Mouse (Mus musculus) ES-CJ7 (cell line): ENCODE data around the gene H2-DMb1.

Experiments
- DNase-seq: peaks from one replicate; pipeline ENCODE4 v3.0.0; 2011; ENCODE audit warnings: low read depth, low spot score

H2-DMb1 gene

DNA sequence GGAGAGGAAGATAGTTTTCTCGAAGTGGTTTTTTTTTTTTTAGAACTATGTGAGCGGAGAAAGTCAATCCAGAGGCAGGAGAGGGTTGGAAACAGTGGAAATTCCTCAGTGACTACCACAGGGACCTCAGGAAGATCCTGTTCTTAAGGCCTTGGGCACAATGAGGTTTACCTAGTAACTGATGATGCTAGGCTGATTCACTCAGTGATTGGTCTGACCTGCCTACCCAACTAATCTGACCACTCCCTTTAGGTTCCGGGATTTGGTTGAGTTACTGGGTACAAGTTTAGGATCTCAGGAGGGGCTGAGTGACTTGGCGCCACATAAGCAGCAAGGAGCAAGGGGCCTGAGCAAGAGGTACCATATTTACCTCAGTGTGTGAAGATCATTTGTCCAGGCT, at the start of gene H2-DMb1:
Gene H2-DMb1 (plus strand): TSS at position 150 of the 400 bp plus-strand sequence.
- DNase-seq: peak; percentile 71

DNA sequence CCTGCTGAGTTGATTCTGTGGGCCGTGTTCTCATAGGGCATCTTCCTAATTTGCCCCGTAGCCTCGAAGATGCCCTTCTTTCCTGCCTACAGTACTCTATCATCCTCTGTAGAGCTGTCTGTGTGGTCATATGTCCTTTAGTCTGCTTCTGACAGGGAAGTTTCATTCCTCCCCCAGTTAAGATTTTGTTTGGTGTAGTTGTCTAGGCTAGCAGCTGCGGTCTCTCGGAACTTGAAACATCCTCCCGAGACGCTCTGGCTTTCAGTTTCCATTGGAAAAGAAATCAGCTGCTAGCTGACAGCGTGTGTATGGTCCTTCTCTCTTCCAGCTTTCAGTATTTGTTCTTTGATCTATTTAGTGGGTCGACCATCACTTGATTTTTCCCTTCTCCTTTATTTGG, 48.1 kb upstream of the H2-DMb1 start:
- DNase-seq: no peak

DNA sequence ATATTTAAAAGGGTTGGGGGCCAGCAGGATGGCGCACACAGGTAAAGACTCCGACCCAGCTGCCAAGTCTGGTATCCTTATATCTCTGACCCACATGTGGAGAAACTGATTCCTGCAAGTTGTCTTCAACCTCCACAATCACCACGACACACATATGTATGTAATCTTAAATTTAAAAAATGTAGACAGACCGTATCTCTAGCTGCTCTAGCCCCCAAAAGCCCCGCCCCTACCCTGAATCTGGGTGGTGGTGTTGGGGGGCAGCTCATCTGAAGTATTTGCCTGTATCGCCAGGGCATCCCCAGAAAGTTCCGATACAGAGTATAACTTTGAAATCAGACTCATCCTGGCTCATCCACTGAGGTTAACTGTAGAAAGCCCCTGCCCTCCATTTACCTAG, 46.3 kb upstream of the H2-DMb1 start:
- no peak for DNase-seq

DNA sequence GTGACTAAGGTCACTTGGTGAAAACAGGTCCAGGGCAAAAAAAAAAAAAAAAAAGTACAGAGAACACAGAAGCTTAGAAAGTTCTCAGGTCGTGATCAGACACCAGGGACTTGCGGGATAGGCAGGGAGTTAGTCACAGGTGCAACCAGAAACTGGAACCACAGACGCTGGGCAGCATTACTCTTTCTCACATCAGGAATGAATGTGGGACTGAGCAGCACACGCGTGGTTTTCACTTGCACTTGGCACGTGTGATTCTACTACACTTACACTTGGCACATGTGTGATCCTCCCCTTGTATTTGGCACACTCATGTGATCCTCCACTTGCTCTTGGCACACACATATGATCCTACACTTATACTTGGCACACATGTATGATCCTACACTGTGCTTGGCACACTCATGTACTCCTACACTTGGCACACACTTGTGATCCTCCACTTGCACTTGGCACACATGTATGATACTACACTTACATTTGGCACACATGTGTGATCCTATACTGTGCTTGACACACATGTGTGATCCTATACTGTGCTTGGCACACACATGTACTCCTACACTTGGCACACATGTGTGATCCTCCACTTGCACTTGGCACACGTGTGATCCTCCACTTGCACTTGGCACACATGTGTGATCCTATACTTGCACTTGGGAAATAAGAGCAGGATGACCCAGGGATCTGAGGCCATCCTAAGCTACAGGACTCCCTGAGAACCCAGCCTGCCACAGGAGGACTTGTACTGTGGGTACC, 45.6 kb upstream of the H2-DMb1 start:
- DNase-seq: no peak

DNA sequence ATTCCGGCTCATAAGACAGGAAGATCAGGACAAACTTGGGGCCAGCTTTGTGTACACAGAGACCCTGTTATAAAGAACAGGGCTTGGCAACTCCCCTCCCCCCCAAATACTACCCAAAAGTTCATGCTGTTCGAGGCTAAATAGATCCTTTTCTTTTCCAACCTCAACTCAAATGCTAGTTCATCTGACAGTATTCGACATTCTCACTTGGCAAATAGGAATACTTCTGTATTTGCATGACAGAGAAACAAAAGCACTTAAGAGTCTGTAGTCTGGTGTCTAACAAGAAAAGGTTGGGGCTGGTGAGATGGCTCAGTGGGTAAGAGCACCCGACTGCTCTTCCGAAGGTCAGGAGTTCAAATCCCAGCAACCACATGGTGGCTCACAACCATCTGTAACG, 44.4 kb upstream of the H2-DMb1 start:
- no peak for DNase-seq

DNA sequence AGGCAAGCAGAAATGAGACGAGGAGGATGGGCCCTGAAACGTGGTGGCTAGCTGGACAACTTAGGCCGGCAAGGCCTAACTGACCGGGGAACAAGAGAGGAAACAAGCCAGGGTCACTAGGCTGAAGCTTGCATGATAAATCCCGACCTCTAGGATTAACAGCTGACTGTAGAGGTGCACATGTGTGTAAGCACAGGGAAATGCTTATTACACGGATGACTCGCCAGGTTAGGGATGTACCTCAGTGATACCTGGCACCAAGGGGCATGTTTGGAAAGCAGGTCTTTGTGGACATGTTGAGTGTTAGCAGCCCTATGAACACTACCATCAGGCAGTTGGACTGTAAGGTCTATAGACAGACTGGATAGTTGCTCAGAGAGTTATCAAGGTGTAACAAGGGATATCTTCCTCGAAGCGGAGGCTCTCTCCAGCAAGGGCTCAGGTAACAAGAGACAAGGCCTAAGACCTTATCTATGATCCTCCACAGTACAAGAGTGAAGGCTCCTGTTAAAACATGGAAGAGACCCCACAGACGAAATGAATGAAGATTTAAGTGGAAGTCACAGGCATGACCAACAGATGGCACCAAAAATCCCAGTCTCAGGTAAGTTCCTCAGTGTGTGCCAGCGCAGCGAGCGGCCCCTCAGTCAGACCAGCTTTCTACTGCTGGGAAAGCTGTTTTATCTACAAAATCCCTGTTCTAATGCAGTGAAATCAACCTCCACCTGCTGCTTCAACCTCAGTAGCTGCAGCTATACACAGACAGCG, 43.6 kb upstream of the H2-DMb1 start:
- peak; percentile 71 for DNase-seq

DNA sequence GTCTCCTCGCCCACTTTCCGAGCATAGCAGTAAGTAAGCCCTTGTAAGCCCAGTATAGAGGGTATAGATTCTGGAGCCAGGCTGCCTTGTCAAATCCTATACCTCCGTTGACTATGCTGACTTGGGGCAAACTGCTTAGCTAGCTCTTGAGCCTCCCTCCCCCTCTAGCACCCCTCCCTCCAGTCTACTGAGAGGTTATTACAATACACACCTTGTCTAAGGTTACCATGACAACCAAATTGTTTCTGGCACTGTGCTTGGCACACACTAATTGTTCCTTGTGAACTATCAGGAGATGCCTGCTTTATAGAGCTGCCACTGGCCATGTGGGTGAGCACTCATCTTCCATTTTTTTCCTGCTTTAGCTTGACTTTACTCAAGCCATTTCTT, 43.1 kb upstream of the H2-DMb1 start:
- DNase-seq: no peak

DNA sequence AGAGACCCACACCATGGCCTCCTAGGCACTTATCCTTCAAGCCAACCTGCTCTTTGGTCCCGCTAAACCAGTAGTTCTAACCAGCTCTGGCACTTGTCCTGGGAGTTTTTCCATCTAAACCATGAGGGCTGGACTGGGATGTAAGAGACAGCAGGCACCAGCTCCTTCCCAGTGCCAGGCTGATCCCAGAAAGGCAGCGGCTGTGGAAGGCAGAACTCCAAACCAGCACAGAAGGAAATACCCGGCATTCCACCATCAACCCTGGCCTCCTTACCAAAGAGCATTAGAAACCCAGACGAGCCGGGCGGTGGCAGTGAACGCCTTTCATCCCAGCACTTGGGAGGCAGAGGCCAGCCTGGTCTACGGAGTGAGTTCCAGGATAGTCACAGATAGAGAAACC, 42.6 kb upstream of the H2-DMb1 start:
- DNase-seq: no peak

DNA sequence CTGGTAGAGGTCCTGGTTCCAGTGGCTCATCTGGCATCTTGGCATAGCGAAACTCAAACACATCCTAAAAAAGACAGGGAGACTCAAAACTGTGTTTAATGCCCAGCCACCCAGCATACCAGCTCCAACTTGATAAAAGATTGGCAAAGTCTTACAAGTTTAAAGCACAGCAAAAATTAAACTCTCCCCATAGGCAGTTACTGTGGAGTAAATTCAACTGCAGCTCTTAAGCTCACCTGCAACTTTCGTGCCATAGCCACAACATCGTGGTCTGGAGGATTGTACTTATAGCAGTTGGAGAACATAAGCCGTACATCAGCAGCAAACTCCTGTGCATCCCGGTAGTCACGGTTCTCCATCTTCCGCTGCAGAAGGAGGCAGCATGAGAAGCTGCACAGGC, 38.8 kb upstream of the H2-DMb1 start:
- DNase-seq: no peak

DNA sequence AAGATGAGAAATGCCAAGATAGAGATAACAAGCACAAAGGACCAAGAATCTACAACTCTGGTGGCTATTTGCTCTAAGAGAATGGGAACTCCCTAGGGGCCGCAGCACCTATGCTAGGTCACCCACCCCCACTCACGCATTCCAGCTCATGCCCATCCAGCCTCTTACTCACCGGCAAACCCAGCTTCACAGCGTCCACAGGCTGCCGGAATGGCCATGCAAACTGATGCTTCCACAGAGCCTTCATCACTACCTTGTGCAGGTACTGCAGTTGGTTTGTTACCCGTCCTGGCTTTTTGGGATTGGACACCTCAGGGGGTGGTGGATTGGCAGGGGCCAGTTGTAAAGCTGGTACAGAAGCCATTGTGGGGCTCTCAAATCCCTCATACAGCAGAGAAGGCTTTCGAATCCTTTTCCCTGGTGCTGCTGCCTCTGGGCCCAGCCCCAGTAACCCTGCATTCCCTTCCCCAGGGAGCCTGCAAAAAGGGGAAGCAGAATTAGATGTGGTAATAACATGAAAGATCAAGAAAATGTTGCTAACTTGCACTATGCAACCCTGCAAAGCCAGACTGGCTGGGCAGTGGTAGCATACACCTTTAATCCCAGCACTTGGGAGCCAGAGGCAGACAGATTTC, 36.0 kb upstream of the H2-DMb1 start:
- DNase-seq: no peak

DNA sequence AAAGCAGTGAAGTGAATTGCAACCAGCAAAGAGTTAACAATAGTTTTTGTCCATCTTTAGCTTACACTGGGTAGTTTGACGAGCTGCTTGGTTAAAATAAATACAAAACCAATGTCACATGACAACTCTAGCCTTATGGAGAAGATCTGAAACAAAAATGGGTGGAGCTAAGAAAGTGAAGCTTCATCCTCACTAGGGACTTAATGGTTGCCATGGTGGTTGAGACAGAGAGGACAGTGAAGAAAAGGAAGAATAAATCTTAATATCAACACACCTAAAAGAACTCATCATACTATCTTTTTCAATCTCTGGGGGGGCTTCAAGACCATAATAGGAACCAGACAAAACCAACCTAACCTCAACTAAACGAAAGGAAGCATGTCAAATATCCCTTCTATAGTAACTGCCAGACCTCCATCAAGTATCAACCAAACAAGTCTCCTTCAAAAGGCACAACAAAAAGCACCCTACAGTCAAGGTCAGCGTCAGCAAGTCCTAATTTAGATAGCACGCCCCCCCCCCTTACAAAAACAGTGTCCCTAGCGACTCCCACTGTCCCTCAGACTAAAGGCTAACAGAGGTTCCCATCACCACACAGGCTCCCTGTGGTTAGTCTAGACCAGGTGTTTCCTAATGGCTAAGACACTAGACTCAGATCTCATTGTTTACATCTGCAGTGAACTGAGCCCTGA, 35.3 kb upstream of the H2-DMb1 start:
- DNase-seq: no peak

DNA sequence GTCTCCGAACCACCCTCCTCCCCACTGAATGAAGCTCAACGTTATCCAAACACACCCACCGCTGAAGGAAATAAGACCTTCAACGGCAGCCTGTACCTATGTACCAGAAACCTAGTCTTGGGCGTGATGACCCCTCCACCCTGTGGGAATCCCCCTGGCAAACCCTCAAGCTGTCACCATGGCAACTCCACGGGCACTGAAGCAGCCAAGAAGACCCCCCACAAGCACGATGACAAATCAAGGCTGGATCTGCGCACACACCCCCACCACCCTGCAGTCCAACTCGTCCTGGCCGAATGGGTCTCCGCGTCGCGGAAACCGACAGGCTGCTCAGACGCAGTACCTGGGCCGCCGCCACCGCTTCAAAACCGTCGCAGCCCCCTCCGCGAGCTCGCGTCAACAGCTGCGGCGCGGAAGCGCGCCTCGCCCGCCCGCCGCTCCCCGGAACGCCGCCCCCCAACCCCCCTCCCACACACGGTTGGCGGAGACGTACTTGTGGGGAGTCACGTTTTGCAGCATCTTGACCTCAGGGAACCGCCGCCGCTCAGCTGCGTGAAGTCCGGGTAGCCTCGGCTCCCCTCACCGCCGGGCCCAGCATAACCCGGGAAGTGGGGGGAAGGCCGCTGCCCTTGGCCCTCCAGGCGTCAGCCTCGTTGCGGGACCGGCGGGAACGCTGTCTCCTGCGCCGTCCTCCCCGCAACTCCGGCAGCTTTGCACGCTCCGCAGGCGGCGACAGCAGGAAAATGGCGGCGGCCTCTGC, 34.6 kb upstream of the H2-DMb1 start:
- DNase-seq: peak; percentile 68

DNA sequence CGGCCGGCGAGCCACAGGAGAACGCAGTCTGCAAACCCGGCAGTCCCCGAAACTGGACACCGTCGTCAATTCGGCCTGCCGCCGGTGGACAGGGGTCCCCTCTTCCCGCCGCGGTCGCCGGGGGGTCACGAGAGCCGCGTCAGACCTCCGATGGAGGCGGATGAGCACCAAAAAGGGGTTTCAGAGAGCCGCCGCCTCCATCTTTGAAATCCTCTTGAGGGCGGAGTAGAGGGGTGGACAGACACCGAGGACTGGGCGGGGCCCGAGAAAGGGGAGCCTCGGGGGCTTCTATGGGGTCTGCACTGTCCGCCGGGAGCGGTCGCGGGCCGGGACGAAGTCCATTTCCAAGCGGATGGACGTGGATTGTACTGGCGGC, 34.0 kb upstream of the H2-DMb1 start:
- DNase-seq: no peak

DNA sequence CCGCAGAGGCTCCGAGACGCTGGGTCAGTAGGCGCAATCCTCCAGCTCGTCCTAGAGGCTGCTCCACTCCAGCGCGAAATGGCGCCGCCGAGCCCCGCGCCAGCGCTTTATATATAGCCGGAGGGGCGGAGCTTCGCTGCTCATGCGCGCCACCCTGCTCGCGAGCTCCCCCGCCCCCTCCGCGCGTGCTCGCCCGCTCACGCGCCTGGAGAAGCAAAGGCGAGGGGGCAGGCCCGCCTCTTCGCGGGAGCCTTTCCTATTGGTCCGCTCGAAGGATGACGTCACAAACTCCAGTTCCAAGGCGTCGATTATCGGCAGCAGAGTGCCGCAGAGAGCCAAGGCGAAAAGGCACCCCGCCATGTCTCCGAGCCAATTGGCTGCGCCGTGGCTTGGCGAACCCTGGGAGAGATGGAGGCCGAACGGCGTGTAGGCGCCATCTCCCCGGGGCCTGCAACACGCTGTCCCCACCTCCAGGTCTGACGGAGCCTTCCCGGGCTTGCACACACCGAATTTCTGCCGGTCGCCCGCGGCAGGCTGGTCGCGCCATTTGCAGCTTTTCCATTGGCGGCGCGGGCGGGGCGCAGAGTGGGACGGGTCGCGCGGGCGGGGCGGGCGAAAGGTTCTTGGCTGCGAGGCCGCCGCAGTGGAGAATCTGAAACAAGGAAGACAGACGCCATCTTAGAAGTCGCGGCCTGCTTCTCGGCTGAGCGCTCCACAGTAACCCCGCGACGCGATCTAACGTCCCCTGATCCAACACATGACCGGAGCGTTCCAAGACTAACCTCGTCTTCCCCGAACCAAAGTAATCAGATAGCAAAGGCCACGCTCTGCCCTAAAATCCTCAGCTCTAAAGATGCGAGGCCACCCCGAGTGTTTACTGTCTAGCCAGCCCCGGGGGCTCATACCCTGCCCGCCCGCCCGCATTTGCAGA, 33.4 kb upstream of the H2-DMb1 start, which contains the start of gene H2-DMa:
Gene H2-DMa (plus strand): TSS at position 293 of the 931 bp plus-strand sequence.
- DNase-seq: peak; percentile 99

DNA sequence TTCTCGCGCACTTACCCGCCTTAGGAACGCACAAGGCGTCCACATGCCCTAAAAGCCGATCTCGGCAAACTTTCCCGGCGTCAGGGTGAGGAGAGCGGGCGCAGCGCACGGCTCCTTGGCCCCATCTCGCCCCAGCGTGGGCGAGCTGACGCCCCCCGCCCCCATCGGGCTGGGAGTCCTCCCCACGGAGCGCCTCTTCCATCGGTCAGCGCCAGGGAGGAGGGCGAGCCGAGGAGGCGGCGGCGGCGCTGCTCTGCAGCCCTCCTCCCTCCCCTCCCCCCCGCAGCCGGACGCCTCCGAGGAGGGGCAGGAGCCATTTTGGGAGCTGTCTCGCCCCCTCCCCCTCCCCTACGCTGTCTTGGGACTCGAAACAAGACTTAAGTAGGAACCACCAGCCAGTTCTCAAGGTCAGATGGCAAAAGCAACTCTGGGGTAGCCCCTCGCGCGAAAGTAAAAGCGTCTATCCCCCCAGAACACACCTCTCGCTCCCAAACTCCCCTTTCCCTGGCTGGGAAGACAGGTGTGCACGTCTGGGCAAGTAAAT, 32.6 kb upstream of the H2-DMb1 start:
- peak; percentile 89 for DNase-seq

DNA sequence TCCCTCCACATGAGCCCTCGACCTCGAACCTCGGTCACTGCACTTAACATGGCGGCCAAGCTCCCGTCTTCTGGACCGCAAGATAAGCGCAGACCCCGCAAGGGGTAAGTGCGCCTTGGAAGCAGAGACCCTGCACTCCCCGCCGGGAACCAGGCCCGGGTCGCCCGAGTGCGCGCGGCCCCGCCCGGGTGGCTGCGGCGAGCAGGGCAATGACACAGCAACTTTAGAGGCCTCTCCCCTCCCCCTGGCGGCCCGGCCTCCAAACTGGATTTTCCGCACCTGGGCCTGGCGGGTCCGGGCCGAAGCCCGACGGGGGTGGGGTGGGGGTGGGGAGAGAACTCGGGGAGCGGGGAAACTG, 32.1 kb upstream of the H2-DMb1 start:
- no peak for DNase-seq

DNA sequence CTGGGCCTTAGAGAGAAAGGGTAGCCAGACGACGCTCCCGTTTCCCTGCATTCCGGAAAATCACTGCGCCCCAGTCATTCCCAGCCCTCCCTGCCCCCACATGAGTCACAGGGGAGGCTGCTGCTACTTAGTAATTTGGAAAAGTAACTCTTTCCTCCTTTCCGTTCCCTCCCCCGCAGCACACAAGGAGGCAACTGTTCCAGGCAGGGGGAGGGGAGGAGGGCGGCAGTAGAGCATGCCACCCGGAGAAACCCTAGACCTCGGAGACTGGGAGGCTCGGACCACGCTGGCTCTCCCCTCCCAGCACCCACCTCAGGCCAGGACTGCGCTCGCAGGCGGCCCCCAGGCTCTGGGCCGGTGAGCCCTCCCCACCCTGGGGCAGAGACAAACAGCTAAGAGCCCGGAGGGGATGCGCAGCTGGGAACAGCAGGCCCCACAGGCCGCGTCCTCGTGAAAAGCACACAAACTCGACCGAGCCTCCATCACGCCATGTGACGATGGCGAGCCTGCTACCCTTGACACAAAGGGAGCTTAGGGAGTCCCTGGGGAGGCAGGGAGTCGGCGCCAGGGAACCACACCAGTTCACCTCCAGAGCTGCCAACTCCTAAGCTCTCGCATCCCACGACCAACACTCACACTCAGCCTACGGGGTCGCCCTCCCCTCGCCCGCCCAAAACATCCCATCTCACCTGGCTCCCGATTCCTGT, 31.5 kb upstream of the H2-DMb1 start:
- peak; percentile 88 for DNase-seq

DNA sequence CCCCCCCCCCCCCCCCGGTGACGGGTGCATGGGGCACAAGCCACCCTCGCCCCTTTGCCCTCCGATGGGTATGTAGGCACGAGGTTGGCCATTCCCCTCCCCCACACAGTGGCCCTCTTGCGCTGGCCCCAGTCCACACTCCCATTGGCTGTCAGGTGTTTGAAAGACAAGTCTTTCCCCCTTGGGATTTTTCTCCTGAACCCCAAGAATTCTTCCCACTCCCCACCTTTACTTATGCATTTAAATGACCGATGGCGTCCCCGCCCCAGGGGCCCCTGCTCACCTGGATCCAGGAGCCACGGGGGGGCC, 31.0 kb upstream of the H2-DMb1 start:
- DNase-seq: peak; percentile 83

DNA sequence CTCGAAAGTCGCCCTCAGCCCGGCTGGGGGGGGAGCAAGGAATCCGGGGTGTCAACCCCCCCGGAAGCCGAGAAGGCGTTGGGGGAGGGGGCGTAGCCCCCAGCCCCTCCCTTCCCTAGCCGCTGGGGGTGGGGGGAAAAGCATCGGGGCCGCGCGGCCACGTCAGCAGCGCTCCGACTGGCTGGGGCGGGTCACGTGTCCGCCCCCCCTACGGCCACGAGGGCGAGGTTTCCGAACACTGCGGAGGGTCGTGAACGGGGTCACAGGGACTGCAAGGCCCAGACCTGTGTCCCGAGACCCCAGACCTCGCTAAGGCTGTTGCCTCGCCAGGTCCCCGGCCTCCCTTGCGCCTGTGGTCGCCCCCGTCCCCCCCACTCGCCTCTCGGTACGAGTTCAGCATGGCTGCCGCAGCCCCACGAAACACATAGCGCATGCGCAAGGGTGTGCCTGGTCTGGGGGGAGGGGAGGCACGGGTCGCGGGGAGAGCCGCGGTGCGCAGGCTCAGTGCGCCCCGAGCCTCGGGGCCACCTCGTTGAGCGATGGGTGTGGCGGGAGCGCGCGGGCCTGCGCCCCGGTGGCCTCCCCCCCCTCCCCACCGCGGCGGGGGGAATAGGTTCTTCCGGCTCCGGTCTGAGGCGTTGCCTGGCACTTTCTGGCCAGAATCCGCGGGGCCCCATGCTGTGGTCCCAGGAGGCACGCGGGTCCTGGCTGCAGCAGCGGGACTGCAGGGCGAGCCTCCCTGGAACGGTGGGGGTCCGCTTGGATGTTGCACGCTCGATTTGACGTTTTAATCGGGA, 30.5 kb upstream of the H2-DMb1 start, which contains the start of gene Brd2:
Gene Brd2 (minus strand): TSS at position 447 of the 797 bp plus-strand sequence.
- peak; percentile 97 for DNase-seq
